Mouse (Mus musculus): ENCODE measurements around the gene Lrriq3.

GRCm38 (mm10) chr3:155052021-155052420, 41.2 kb upstream of the Lrriq3 start:
- TF ChIP-seq EP300 (IDR thresholded peaks at IDR 0.05; ENCODE audit: insufficient read depth, low read depth, low read length) (no peak), POLR2A (IDR thresholded peaks at IDR 0.05; ENCODE audit: insufficient read depth, low read depth, low read length) (no peak)

All from heart, adult 2 months (tissue).